Mouse (Mus musculus) embryo, embryonic 9.5 days (tissue): ENCODE data around the gene Cd248.

ENCODE experiments used
- DNase-seq: peaks from one replicate; pipeline ENCODE4 v3.0.0-alpha.2; 2017; ENCODE audit errors: extremely low spot score

Gene Cd248

GRCm38 (mm10) chr19:5106731-5107191 is 38.9 kb downstream of the Cd248 start, which contains the start of gene Rab1b:
Gene Rab1b (minus strand): TSS chr19:5107072.
- peak; percentile 97 for DNase-seq

GRCm38 (mm10) chr19:5107556-5108270 is 39.8 kb downstream of the Cd248 start:
- no peak for DNase-seq

- DNase-seq = peak; percentile 40
Observed at GRCm38 (mm10) chr19:5108271-5108575, 40.3 kb downstream of the Cd248 start.

- DNase-seq = no peak
Observed at GRCm38 (mm10) chr19:5108702-5109101, 40.8 kb downstream of the Cd248 start.

GRCm38 (mm10) chr19:5109659-5110453 is 42.0 kb downstream of the Cd248 start:
- no peak for DNase-seq

- DNase-seq = no peak
Observed at GRCm38 (mm10) chr19:5113783-5114182, 45.9 kb downstream of the Cd248 start.

GRCm38 (mm10) chr19:5117494-5118383 is 49.9 kb downstream of the Cd248 start:
- DNase-seq = peak; percentile 95

GRCm38 (mm10) chr19:5118384-5118698 is 50.5 kb downstream of the Cd248 start, which contains the start of gene Klc2:
Gene Klc2 (minus strand): TSS chr19:5118560.
- no peak for DNase-seq
